In genomic region chr17:86404795-86405501, GRCm38 (mm10) we compare ENCODE assay signal across 8 mouse cellular contexts.
DNase-seq lines count a peak whose midpoint lies in the region; ATAC-seq lines count a peak whose summit lies in the region.

No protein-coding gene starts in this region.

- WGBS in hindbrain, embryonic 10.5 days: 63% methylated on average over 11 of the region's 11 CpGs
- 66% methylated on average over 11 of the region's 11 CpGs for WGBS in hindbrain, embryonic 11.5 days
- 55% methylated on average over 11 of the region's 11 CpGs for WGBS in hindbrain, embryonic 13.5 days

- intact Hi-C loops in left cerebral cortex, postnatal 4 days (cut with DNase I): no loop called here

- H3K27ac ChIP-seq in hindbrain, embryonic 10.5 days: peak overlapping the region; percentile 68
- no peak overlapping the region for H3K27ac ChIP-seq in hindbrain, embryonic 11.5 days (ENCODE audit: low read depth, low read length)
- peak overlapping the region; percentile 67 for H3K27ac ChIP-seq in hindbrain, embryonic 13.5 days

- no peak for DNase-seq in hindbrain, embryonic 10.5 days (ENCODE audit: low spot score)
- DNase-seq in hindbrain, embryonic 11.5 days (ENCODE audit: low spot score): no peak
- peak; percentile 83 for DNase-seq in cerebellum, adult 11-12 months
- DNase-seq in left cerebral cortex, postnatal 4 days: peak; percentile 81
- DNase-seq in adrenal gland, adult 18-20 months (ENCODE audit: low spot score in 2 of 2): no peak

- no peaks in the 10 kb centered on the region for H3K36me3 ChIP-seq in hindbrain, embryonic 10.5 days
- H3K36me3 ChIP-seq in hindbrain, embryonic 11.5 days (ENCODE audit: control insufficient read depth, insufficient read depth, low read length): no peaks in the 10 kb centered on the region
- H3K36me3 ChIP-seq in hindbrain, embryonic 13.5 days: no peaks in the 10 kb centered on the region

- H3K4me2 ChIP-seq in hindbrain, embryonic 11.5 days (replicated peaks; ENCODE audit: low read depth, low read length): no peak overlapping the region
- H3K4me2 ChIP-seq in hindbrain, embryonic 13.5 days: no peak overlapping the region

- no peak for ATAC-seq in hindbrain, embryonic 11.5 days (ENCODE audit: low FRiP score)
- no peak for ATAC-seq in hindbrain, embryonic 13.5 days (ENCODE audit: low FRiP score)
- ATAC-seq in erythroblast, adult 5-6 weeks (replicated peaks; ENCODE audit: low FRiP score, poor library complexity, severe bottlenecking): no peak
- ATAC-seq in granulocyte monocyte progenitor cell, adult 5-6 weeks (replicated peaks; ENCODE audit: poor library complexity, severe bottlenecking): no peak

- H3K4me1 ChIP-seq in hindbrain, embryonic 10.5 days (replicated peaks): peaks cover 29% of the 10 kb centered on the region
- no peaks in the 10 kb centered on the region for H3K4me1 ChIP-seq in hindbrain, embryonic 11.5 days (replicated peaks; ENCODE audit: control insufficient read depth, insufficient read depth, low read length)
- peaks cover 22% of the 10 kb centered on the region for H3K4me1 ChIP-seq in hindbrain, embryonic 13.5 days (replicated peaks)

- H3K27me3 ChIP-seq in hindbrain, embryonic 10.5 days (ENCODE audit: insufficient read depth, poor library complexity, severe bottlenecking): no peaks in the 10 kb centered on the region
- no peaks in the 10 kb centered on the region for H3K27me3 ChIP-seq in hindbrain, embryonic 11.5 days (ENCODE audit: control insufficient read depth, insufficient read depth, low read length)
- H3K27me3 ChIP-seq in hindbrain, embryonic 13.5 days: 0 out of 2 replicates have a peak, but pooled peaks cover 2% of the 10 kb centered on the region

- H3K9ac ChIP-seq in hindbrain, embryonic 11.5 days (ENCODE audit: low read depth, low read length): no peak overlapping the region
- no peak overlapping the region for H3K9ac ChIP-seq in hindbrain, embryonic 13.5 days

- no peak overlapping the region for H3K4me3 ChIP-seq in hindbrain, embryonic 10.5 days
- no peak overlapping the region for H3K4me3 ChIP-seq in hindbrain, embryonic 11.5 days (ENCODE audit: low read depth, low read length)
- no peak overlapping the region for H3K4me3 ChIP-seq in hindbrain, embryonic 13.5 days

- H3K9me3 ChIP-seq in hindbrain, embryonic 10.5 days: no peaks in the 10 kb centered on the region
- no peaks in the 10 kb centered on the region for H3K9me3 ChIP-seq in hindbrain, embryonic 11.5 days (ENCODE audit: control insufficient read depth, low read length)
- H3K9me3 ChIP-seq in hindbrain, embryonic 13.5 days: no peaks in the 10 kb centered on the region

Comparison
In these comparisons a context has a peak if more than half of its experiments do, and no peak if none do; other contexts are left out.
1. DNase-seq: peak in cerebellum, adult 11-12 months (single experiment) and left cerebral cortex, postnatal 4 days (single experiment); none in hindbrain, embryonic 10.5 days (single experiment), hindbrain, embryonic 11.5 days (single experiment) and adrenal gland, adult 18-20 months (0 of 2).